Mouse (Mus musculus): ENCODE measurements around the gene Josd1. TPM values are rescaled to one million over a fixed set of nuclear protein-coding genes. Genes with fewer than 3 reads are reported as not detected.

Gene Josd1
- total and polyA plus RNA-seq, 2 experiments, result 19.0 to 21.9 TPM

- WGBS, result 93% methylated on average over 8 of the region's 8 CpGs
- no peak for DNase-seq (ENCODE audit: extremely low read depth, low read depth, low spot score)
- TF ChIP-seq CTCF (IDR thresholded peaks at IDR 0.05; ENCODE audit: low read depth, low read length) (no peak), POLR2A (IDR thresholded peaks at IDR 0.05; ENCODE audit: extremely low read depth, insufficient read depth, low read length) (no peak)
- H3K4me1 ChIP-seq (ENCODE audit: control insufficient read depth, insufficient read depth, low read length), result no peaks in the 10 kb centered on the region
- H3K9ac ChIP-seq (ENCODE audit: low read depth, low read length), result no peak overlapping the region
- H3K27ac ChIP-seq (replicated peaks; ENCODE audit: insufficient read depth, low read depth, low read length), result no peak overlapping the region
- H3K79me2 ChIP-seq (ENCODE audit: control insufficient read depth, insufficient read depth, low read length), result no peaks in the 10 kb centered on the region
- no peak overlapping the region for H3K4me3 ChIP-seq (ENCODE audit: insufficient read depth, low read depth, low read length)
- H3K27me3 ChIP-seq (ENCODE audit: control insufficient read depth, insufficient read depth, low read length), result no peaks in the 10 kb centered on the region
- peaks cover 5% of the 10 kb centered on the region for H3K36me3 ChIP-seq (ENCODE audit: control insufficient read depth, insufficient read depth, low read length)
Observed at GRCm38 (mm10) chr15:79720267-79720666, 32.5 kb upstream of the Josd1 start.

DNA sequence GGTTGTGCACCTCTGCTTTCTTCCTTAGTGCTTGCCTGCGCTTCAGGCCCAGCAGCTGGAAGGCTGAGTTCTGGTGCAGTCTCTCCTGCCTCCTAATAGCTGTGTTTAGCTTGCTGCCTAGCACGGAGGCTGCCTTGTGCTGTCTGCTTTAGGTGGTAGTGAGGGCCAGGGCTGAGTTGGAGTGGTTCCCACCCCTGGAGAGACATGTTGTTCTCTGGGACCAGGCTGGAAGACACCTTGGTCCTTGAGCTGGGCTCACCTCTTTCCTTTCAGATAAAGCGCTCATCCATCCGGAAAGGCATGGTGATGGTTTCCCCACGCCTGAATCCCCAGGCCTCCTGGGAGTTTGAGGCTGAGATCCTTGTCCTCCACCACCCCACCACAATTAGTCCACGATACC is 29.0 kb upstream of the Josd1 start:
- Histone ChIP-seq H3K27ac (replicated peaks; ENCODE audit: insufficient read depth, low read depth, low read length) (no peak overlapping the region), H3K27me3 (ENCODE audit: control insufficient read depth, insufficient read depth, low read length) (no peaks in the 10 kb centered on the region), H3K4me3 (ENCODE audit: insufficient read depth, low read depth, low read length) (no peak overlapping the region), H3K36me3 (ENCODE audit: control insufficient read depth, insufficient read depth, low read length) (peaks cover 11% of the 10 kb centered on the region), H3K79me2 (ENCODE audit: control insufficient read depth, insufficient read depth, low read length) (no peaks in the 10 kb centered on the region), H3K9ac (ENCODE audit: low read depth, low read length) (no peak overlapping the region), H3K4me1 (ENCODE audit: control insufficient read depth, insufficient read depth, low read length) (no peaks in the 10 kb centered on the region)
- TF ChIP-seq POLR2A (IDR thresholded peaks at IDR 0.05; ENCODE audit: extremely low read depth, insufficient read depth, low read length) (no peak), CTCF (IDR thresholded peaks at IDR 0.05; ENCODE audit: low read depth, low read length) (no peak)
- no peak for DNase-seq (ENCODE audit: extremely low read depth, low read depth, low spot score)
- 95% methylated on average over 6 of the region's 6 CpGs for WGBS

DNA sequence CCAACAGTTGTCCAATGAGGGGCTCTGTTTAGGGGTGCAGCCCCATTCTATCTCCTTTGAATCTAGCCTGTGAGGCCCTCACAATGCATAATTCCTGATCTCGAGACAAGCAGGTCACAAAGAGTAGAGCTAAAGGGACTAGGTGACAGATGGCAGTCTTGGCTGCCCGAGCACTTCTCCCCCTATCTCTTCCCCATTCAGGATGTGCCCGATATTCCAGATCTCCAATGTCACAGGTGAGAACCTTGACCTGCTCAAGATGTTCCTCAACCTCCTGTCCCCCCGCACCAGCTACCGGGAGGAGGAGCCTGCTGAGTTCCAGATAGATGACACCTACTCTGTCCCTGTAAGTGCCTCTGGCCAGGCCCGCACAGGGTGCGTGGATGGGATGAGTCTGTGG is 27.9 kb upstream of the Josd1 start:
- no peak for DNase-seq (ENCODE audit: extremely low read depth, low read depth, low spot score)
- no peaks in the 10 kb centered on the region for H3K27me3 ChIP-seq (ENCODE audit: control insufficient read depth, insufficient read depth, low read length)
- no peak overlapping the region for H3K9ac ChIP-seq (ENCODE audit: low read depth, low read length)
- TF ChIP-seq CTCF (IDR thresholded peaks at IDR 0.05; ENCODE audit: low read depth, low read length) (no peak), POLR2A (IDR thresholded peaks at IDR 0.05; ENCODE audit: extremely low read depth, insufficient read depth, low read length) (no peak)
- H3K27ac ChIP-seq (replicated peaks; ENCODE audit: insufficient read depth, low read depth, low read length), result no peak overlapping the region
- no peak overlapping the region for H3K4me3 ChIP-seq (ENCODE audit: insufficient read depth, low read depth, low read length)
- 93% methylated on average over 7 of the region's 7 CpGs for WGBS
- peaks cover 12% of the 10 kb centered on the region for H3K36me3 ChIP-seq (ENCODE audit: control insufficient read depth, insufficient read depth, low read length)
- H3K4me1 ChIP-seq (ENCODE audit: control insufficient read depth, insufficient read depth, low read length), result no peaks in the 10 kb centered on the region
- no peaks in the 10 kb centered on the region for H3K79me2 ChIP-seq (ENCODE audit: control insufficient read depth, insufficient read depth, low read length)

GRCm38 (mm10) chr15:79708229-79708822 is 20.6 kb upstream of the Josd1 start:
- peaks cover 3% of the 10 kb centered on the region; the same call in 1 of the 2 replicates for H3K36me3 ChIP-seq (ENCODE audit: control insufficient read depth, insufficient read depth, low read length)
- H3K4me1 ChIP-seq (ENCODE audit: control insufficient read depth, insufficient read depth, low read length), result no peaks in the 10 kb centered on the region
- no peak overlapping the region for H3K9ac ChIP-seq (ENCODE audit: low read depth, low read length)
- no peak overlapping the region for H3K4me3 ChIP-seq (ENCODE audit: insufficient read depth, low read depth, low read length)
- H3K27ac ChIP-seq (replicated peaks; ENCODE audit: insufficient read depth, low read depth, low read length), result no peak overlapping the region
- H3K27me3 ChIP-seq (ENCODE audit: control insufficient read depth, insufficient read depth, low read length), result no peaks in the 10 kb centered on the region
- H3K79me2 ChIP-seq (ENCODE audit: control insufficient read depth, insufficient read depth, low read length), result no peaks in the 10 kb centered on the region
- WGBS, result 87% methylated on average over 5 of the region's 5 CpGs
- DNase-seq (ENCODE audit: extremely low read depth, low read depth, low spot score), result no peak
- no peak for TF ChIP-seq POLR2A (IDR thresholded peaks at IDR 0.05; ENCODE audit: extremely low read depth, insufficient read depth, low read length)
- TF ChIP-seq CTCF (IDR thresholded peaks at IDR 0.05; ENCODE audit: low read depth, low read length), result no peak

DNA sequence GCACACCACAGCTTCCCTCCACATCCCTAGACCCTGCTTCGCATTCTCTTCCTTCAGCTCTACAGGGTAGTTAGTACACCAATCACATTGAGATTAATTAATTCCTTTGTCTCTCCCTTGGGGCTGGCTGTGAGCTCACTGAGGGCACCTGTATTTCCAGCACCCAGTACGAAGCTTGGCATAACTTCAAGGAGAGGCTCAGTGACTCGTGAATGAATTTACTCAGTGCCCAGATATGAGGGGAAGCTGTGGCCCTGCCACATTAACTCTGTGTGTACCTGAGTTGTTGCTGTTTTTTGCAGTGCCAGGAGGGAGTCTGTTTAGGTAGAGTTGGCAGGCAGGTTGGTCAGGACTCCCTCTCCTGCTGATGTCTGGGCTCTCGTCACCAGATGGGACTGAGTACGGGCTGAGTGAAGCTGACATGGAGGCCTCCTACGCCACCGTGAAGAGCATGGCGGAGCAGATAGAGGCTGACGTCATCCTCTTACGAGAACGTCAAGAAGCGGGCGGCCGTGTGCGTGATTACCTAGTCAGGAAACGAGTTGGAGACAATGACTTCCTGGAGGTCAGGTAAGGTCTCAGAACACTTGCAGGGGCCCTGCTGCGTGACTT is 19.0 kb upstream of the Josd1 start:
- Histone ChIP-seq H3K4me1 (ENCODE audit: control insufficient read depth, insufficient read depth, low read length) (no peaks in the 10 kb centered on the region), H3K9ac (ENCODE audit: low read depth, low read length) (no peak overlapping the region), H3K27me3 (ENCODE audit: control insufficient read depth, insufficient read depth, low read length) (no peaks in the 10 kb centered on the region), H3K4me3 (ENCODE audit: insufficient read depth, low read depth, low read length) (no peak overlapping the region), H3K79me2 (ENCODE audit: control insufficient read depth, insufficient read depth, low read length) (no peaks in the 10 kb centered on the region), H3K27ac (replicated peaks; ENCODE audit: insufficient read depth, low read depth, low read length) (no peak overlapping the region), H3K36me3 (ENCODE audit: control insufficient read depth, insufficient read depth, low read length) (peaks cover 1% of the 10 kb centered on the region; the same call in 1 of the 2 replicates)
- no peak for DNase-seq (ENCODE audit: extremely low read depth, low read depth, low spot score)
- TF ChIP-seq CTCF (IDR thresholded peaks at IDR 0.05; ENCODE audit: low read depth, low read length), result no peak
- TF ChIP-seq POLR2A (IDR thresholded peaks at IDR 0.05; ENCODE audit: extremely low read depth, insufficient read depth, low read length), result no peak
- WGBS, result 87% methylated on average over 17 of the region's 17 CpGs

DNA sequence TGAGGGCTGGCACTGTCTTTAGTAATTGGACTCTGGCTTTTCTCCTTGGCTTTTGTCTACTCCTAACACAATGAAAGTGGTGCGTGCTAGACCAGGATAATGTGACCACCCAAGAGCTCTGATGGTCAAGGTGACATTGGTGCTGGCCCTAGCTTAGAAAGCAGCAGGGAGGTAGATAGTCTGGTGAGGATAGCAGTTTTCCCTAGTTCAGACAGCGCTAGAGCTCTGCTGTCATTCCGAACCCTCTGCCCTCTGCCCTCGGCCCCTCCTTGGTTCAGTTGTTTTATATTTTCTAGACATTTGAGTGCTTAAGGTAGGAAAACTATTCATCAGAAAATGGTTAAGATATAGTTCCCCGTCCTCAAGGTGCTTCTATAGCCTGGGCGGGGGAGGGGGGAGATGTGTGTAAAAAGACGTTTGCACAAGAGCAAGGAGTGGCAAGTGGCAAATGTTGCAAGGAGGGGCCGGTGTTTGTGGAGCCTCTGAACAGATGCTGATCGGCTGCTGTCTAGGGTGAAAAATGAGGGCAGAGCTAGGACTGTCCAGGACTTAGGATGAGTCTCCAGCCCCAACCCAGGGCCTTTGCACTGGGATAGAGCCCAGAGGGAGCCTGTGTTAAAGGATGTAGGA is 10.0 kb upstream of the Josd1 start:
- no peak overlapping the region for H3K27ac ChIP-seq (replicated peaks; ENCODE audit: insufficient read depth, low read depth, low read length)
- no peak overlapping the region for H3K9ac ChIP-seq (ENCODE audit: low read depth, low read length)
- peaks cover 3% of the 10 kb centered on the region; the same call in 1 of the 2 replicates for H3K4me1 ChIP-seq (ENCODE audit: control insufficient read depth, insufficient read depth, low read length)
- WGBS, result 87% methylated on average over 9 of the region's 9 CpGs
- H3K79me2 ChIP-seq (ENCODE audit: control insufficient read depth, insufficient read depth, low read length), result peaks cover 29% of the 10 kb centered on the region
- no peak overlapping the region for H3K4me3 ChIP-seq (ENCODE audit: insufficient read depth, low read depth, low read length)
- no peaks in the 10 kb centered on the region for H3K27me3 ChIP-seq (ENCODE audit: control insufficient read depth, insufficient read depth, low read length)
- no peak for TF ChIP-seq POLR2A (IDR thresholded peaks at IDR 0.05; ENCODE audit: extremely low read depth, insufficient read depth, low read length)
- no peak for TF ChIP-seq CTCF (IDR thresholded peaks at IDR 0.05; ENCODE audit: low read depth, low read length)
- H3K36me3 ChIP-seq (ENCODE audit: control insufficient read depth, insufficient read depth, low read length), result no peaks in the 10 kb centered on the region; the same call in 1 of the 2 replicates
- no peak for DNase-seq (ENCODE audit: extremely low read depth, low read depth, low spot score)
